Mouse (Mus musculus): ENCODE data around the gene Tacr2.

- TF ChIP-seq CTCF (IDR thresholded peaks at IDR 0.05; ENCODE audit: extremely low read depth, insufficient read length, insufficient replicate concordance, low read depth, low read length), result no peak
- TF ChIP-seq POLR2A (IDR thresholded peaks at IDR 0.05; ENCODE audit: low read depth, low read length), result no peak
Observed at GRCm38 (mm10) chr10:62215169-62215616, 37.0 kb upstream of the Tacr2 start.

Measured in small intestine, adult 2 months (tissue).